Mouse (Mus musculus): ENCODE data around the gene Cartpt. TPM values are rescaled to one million over a fixed set of nuclear protein-coding genes. Genes with fewer than 3 reads are reported as not detected.

Gene Cartpt
- not detected in 2 replicates for polyA plus RNA-seq (2015; fragmentation: Nextera tagmentation; extraction: Ambion mirVana)

- Histone ChIP-seq H3K4me3 (ENCODE audit: low read depth, low read length) (no peak within 1 kb of the TSS), H3K27ac (ENCODE audit: low read depth) (no peak within 1 kb of the TSS), H3K4me2 (ENCODE audit: low read depth, low read length) (no peak within 1 kb of the TSS), H3K27me3 (ENCODE audit: insufficient read depth, low read length) (peaks cover 29% of the 10 kb centered on the region), H3K9me3 (ENCODE audit: low read length) (no peaks in the 10 kb centered on the region), H3K4me1 (ENCODE audit: insufficient read depth) (no peaks in the 10 kb centered on the region), H3K9ac (replicated peaks) (no peak within 1 kb of the TSS), H3K36me3 (replicated peaks; ENCODE audit: insufficient read depth, low read length) (no peaks in the 10 kb centered on the region)
- DNase-seq: no peak
- ATAC-seq: no peak
- TF ChIP-seq EP300 (IDR thresholded peaks at IDR 0.05; ENCODE audit: low read depth) (no peak), CTCF (IDR thresholded peaks at IDR 0.05; ENCODE audit: low read depth) (no peak)
- WGBS (ENCODE audit: insufficient replicate concordance): 42% methylated on average over 9 of the region's 9 CpGs
Measured at GRCm38 (mm10) chr13:99900965-99901364, at the start of gene Cartpt. Gene Cartpt (minus strand): TSS chr13:99901091.

- H3K27ac ChIP-seq (ENCODE audit: low read depth): no peak overlapping the region
- no peak for DNase-seq
- 83% methylated on average over 4 of the region's 4 CpGs for whole genome bisulfite sequencing (ENCODE audit: insufficient replicate concordance)
- peaks cover 4% of the 10 kb centered on the region; the same call in 1 of the 2 replicates for H3K9me3 ChIP-seq (ENCODE audit: low read length)
- TF ChIP-seq EP300 (IDR thresholded peaks at IDR 0.05; ENCODE audit: low read depth) (no peak), CTCF (IDR thresholded peaks at IDR 0.05; ENCODE audit: low read depth) (no peak)
- H3K4me1 ChIP-seq (ENCODE audit: insufficient read depth): no peaks in the 10 kb centered on the region
- no peaks in the 10 kb centered on the region for H3K27me3 ChIP-seq (ENCODE audit: insufficient read depth, low read length)
- H3K9ac ChIP-seq (replicated peaks): no peak overlapping the region
- no peak overlapping the region for H3K4me2 ChIP-seq (ENCODE audit: low read depth, low read length)
- peaks cover 29% of the 10 kb centered on the region; the same call in 1 of the 2 replicates for H3K36me3 ChIP-seq (replicated peaks; ENCODE audit: insufficient read depth, low read length)
- no peak for ATAC-seq
- H3K4me3 ChIP-seq (ENCODE audit: low read depth, low read length): no peak overlapping the region
Measured at GRCm38 (mm10) chr13:99947417-99947816, 46.5 kb upstream of the Cartpt start.

- Histone ChIP-seq H3K27me3 (ENCODE audit: insufficient read depth, low read length) (no peaks in the 10 kb centered on the region), H3K4me3 (ENCODE audit: low read depth, low read length) (no peak overlapping the region), H3K9ac (replicated peaks) (no peak overlapping the region), H3K4me2 (ENCODE audit: low read depth, low read length) (no peak overlapping the region), H3K4me1 (ENCODE audit: insufficient read depth) (no peaks in the 10 kb centered on the region; the same call in 1 of the 2 replicates), H3K27ac (ENCODE audit: low read depth) (no peak overlapping the region), H3K9me3 (ENCODE audit: low read length) (peaks cover 4% of the 10 kb centered on the region; the same call in 1 of the 2 replicates), H3K36me3 (replicated peaks; ENCODE audit: insufficient read depth, low read length) (0 out of 2 replicates have a peak, but pooled peaks cover 7% of the 10 kb centered on the region)
- DNase-seq (no peak), ATAC-seq (no peak)
- TF ChIP-seq CTCF (IDR thresholded peaks at IDR 0.05; ENCODE audit: low read depth): peak; percentile 26
- no peak for TF ChIP-seq EP300 (IDR thresholded peaks at IDR 0.05; ENCODE audit: low read depth)
- 92% methylated on average over 2 of the region's 2 CpGs for WGBS (ENCODE audit: insufficient replicate concordance)
Measured at GRCm38 (mm10) chr13:99943525-99943924, 42.6 kb upstream of the Cartpt start.

GRCm38 (mm10) chr13:99940601-99941000 is 39.7 kb upstream of the Cartpt start:
- TF ChIP-seq CTCF (IDR thresholded peaks at IDR 0.05; ENCODE audit: low read depth): no peak
- Histone ChIP-seq H3K27ac (ENCODE audit: low read depth) (no peak overlapping the region), H3K9me3 (ENCODE audit: low read length) (peaks cover 4% of the 10 kb centered on the region; the same call in 1 of the 2 replicates), H3K4me3 (ENCODE audit: low read depth, low read length) (no peak overlapping the region), H3K4me2 (ENCODE audit: low read depth, low read length) (no peak overlapping the region), H3K9ac (replicated peaks) (no peak overlapping the region), H3K27me3 (ENCODE audit: insufficient read depth, low read length) (no peaks in the 10 kb centered on the region), H3K36me3 (replicated peaks; ENCODE audit: insufficient read depth, low read length) (no peaks in the 10 kb centered on the region), H3K4me1 (ENCODE audit: insufficient read depth) (no peaks in the 10 kb centered on the region; the same call in 1 of the 2 replicates)
- ATAC-seq (no peak), DNase-seq (no peak)
- 48% methylated on average over 2 of the region's 2 CpGs for WGBS (ENCODE audit: insufficient replicate concordance)

GRCm38 (mm10) chr13:99939320-99939671 is 38.4 kb upstream of the Cartpt start:
- ATAC-seq (no peak), DNase-seq (no peak)
- TF ChIP-seq CTCF (IDR thresholded peaks at IDR 0.05; ENCODE audit: low read depth) (no peak), EP300 (IDR thresholded peaks at IDR 0.05; ENCODE audit: low read depth) (no peak)
- Histone ChIP-seq H3K36me3 (replicated peaks; ENCODE audit: insufficient read depth, low read length) (no peaks in the 10 kb centered on the region), H3K9me3 (ENCODE audit: low read length) (peaks cover 4% of the 10 kb centered on the region; the same call in 1 of the 2 replicates), H3K27ac (ENCODE audit: low read depth) (no peak overlapping the region), H3K4me1 (ENCODE audit: insufficient read depth) (no peaks in the 10 kb centered on the region; the same call in 1 of the 2 replicates), H3K27me3 (ENCODE audit: insufficient read depth, low read length) (no peaks in the 10 kb centered on the region), H3K4me2 (ENCODE audit: low read depth, low read length) (no peak overlapping the region), H3K4me3 (ENCODE audit: low read depth, low read length) (no peak overlapping the region), H3K9ac (replicated peaks) (no peak overlapping the region)
- 35% methylated on average over 8 of the region's 8 CpGs for WGBS (ENCODE audit: insufficient replicate concordance)

- Histone ChIP-seq H3K4me3 (ENCODE audit: low read depth, low read length) (no peak overlapping the region), H3K36me3 (replicated peaks; ENCODE audit: insufficient read depth, low read length) (no peaks in the 10 kb centered on the region), H3K4me1 (ENCODE audit: insufficient read depth) (no peaks in the 10 kb centered on the region; the same call in 1 of the 2 replicates), H3K27ac (ENCODE audit: low read depth) (no peak overlapping the region), H3K9me3 (ENCODE audit: low read length) (peaks cover 4% of the 10 kb centered on the region; the same call in 1 of the 2 replicates), H3K27me3 (ENCODE audit: insufficient read depth, low read length) (no peaks in the 10 kb centered on the region), H3K4me2 (ENCODE audit: low read depth, low read length) (no peak overlapping the region), H3K9ac (replicated peaks) (no peak overlapping the region)
- no peak for ATAC-seq
- 30% methylated on average over 10 of the region's 10 CpGs for WGBS (ENCODE audit: insufficient replicate concordance)
- DNase-seq: no peak
- TF ChIP-seq CTCF (IDR thresholded peaks at IDR 0.05; ENCODE audit: low read depth) (no peak), EP300 (IDR thresholded peaks at IDR 0.05; ENCODE audit: low read depth) (no peak)
Measured at GRCm38 (mm10) chr13:99938606-99939319, 37.9 kb upstream of the Cartpt start.
